Mouse (Mus musculus) kidney, postnatal 0 days (tissue): ENCODE measurements at regions not wholly inside any gene's neighbourhood (a gene's known extent, or its start where the extent isn't known, plus 50 kb on each side); places are given as distances from the start of the nearest gene placed in this dataset.

Experiments used
- ATAC-seq: fragments of 200-750 bp; cut with Nextera tagmentation; replicated peaks from 2 replicates; pipeline ENCODE4 v1.8.0; 2017; ENCODE audit warnings: low read depth, moderate number of reproducible peaks, moderate TSS enrichment, moderate library complexity; ENCODE audit not compliant: low FRiP score
- DNase-seq: peaks from one replicate; pipeline ENCODE4 v3.0.0-alpha.2; 2016; ENCODE audit warnings: low spot score
- H3K27ac ChIP-seq: fragments of 300-500 bp; sonication (generic); 2 replicates; pipeline ENCODE4 v1.5.1; 2014; ENCODE audit warnings: mild to moderate bottlenecking
- H3K27me3 ChIP-seq: fragments of 300-500 bp; sonication (generic); 2 replicates; pipeline ENCODE4 v1.6.1; 2014; ENCODE audit warnings: low read length, mixed read lengths; ENCODE audit not compliant: insufficient read depth
- H3K36me3 ChIP-seq: fragments of 300-500 bp; sonication (generic); 2 replicates; pipeline ENCODE4 v1.6.1; 2014; ENCODE audit warnings: low read length, mixed read lengths; ENCODE audit not compliant: insufficient read depth
- H3K4me1 ChIP-seq: fragments of 300-500 bp; sonication (generic); replicated peaks from 2 replicates; pipeline ENCODE4 v1.6.1; 2014; ENCODE audit warnings: antibody characterized with exemption, low read length, mixed read lengths; ENCODE audit not compliant: insufficient read depth
- H3K4me2 ChIP-seq: fragments of 300-500 bp; sonication (generic); 2 replicates; pipeline ENCODE4 v1.6.1; 2014; ENCODE audit warnings: mild to moderate bottlenecking, low read length, moderate library complexity, mixed read lengths
- H3K4me3 ChIP-seq: fragments of 300-500 bp; sonication (generic); replicated peaks from 2 replicates; pipeline ENCODE4 v1.5.1; 2014; ENCODE audit warnings: low read depth, low read length
- H3K9ac ChIP-seq: fragments of 300-500 bp; sonication (generic); 2 replicates; pipeline ENCODE4 v1.6.1; 2014; ENCODE audit warnings: low read depth, low read length
- H3K9me3 ChIP-seq: fragments of 300-500 bp; sonication (generic); replicated peaks from 2 replicates; pipeline ENCODE4 v1.6.1; 2016; ENCODE audit warnings: low read length, inconsistent platforms, mixed read lengths
- CTCF ChIP-seq: IDR thresholded peaks from 2 replicates; pipeline ENCODE4 v1.5.1; 2016; ENCODE audit warnings: antibody characterized with exemption, low read depth, mild to moderate bottlenecking, moderate library complexity
- WGBS: fragments of 180-500 bp; shearing (Covaris S2); extraction: QIAGEN DNeasy Blood & Tissue Kit; methylation state at CpG from one replicate; pipeline ENCODE4 v1.1.7; 2014; 5-methylcytosine and 5-hydroxymethylcytosine counted together

DNA sequence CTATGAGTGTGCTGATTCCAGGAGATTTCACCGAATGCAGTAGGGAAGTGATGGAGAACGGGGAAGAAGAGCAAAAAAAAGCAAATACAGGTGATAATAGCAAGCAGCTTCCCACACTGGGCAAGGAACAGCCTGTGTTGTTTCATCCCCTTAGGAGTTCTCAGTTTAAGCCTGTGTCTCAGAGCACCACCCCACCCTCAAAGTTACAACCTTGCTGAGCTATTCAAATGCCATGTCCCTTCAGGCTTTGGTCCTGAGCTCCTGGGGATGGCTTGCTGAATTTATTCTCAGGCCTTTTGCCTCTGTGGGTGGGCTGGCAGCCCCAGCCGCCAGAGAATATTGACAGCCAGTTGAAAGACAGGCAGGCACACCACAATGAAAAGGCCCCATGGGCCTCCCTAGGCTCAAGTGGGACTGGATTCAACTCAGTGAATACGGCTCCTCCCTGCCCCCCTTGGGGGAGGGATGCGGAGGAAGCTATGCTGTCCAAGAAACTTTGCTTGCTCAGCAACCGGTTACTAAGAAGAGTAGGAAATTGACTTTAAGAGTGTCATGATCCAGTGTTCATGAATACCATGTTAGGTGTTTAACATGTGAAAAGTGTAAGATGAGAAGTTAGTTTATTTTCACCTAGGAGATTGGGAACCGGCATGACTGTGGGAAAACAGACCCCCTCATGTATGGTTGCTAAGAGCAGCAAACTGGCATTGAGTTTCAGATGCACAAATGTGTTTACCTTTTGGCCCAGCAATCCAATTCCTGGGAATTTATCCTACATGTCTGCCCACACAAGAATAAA lies 142.5 kb upstream of the Egfl6 start:
- Histone ChIP-seq H3K36me3 (no peaks in the 10 kb centered on the region), H3K4me1 (no peaks in the 10 kb centered on the region), H3K27ac (no peak overlapping the region), H3K4me2 (no peak overlapping the region), H3K27me3 (no peaks in the 10 kb centered on the region), H3K9me3 (no peaks in the 10 kb centered on the region), H3K4me3 (no peak overlapping the region), H3K9ac (no peak overlapping the region)
- TF ChIP-seq CTCF, result no peak
- WGBS, result 56% methylated on average over 7 of the region's 7 CpGs
- ATAC-seq (no peak), DNase-seq (peak; percentile 8)

- no peaks in the 10 kb centered on the region for H3K4me1 ChIP-seq
- TF ChIP-seq CTCF, result no peak
- 66% methylated on average over 6 of the region's 6 CpGs for WGBS
- H3K9ac ChIP-seq, result no peak overlapping the region
- H3K36me3 ChIP-seq, result no peaks in the 10 kb centered on the region
- no peak overlapping the region for H3K4me3 ChIP-seq
- H3K27ac ChIP-seq, result no peak overlapping the region
- no peak overlapping the region for H3K4me2 ChIP-seq
- no peaks in the 10 kb centered on the region for H3K27me3 ChIP-seq
- ATAC-seq (no peak), DNase-seq (peak; percentile 39)
- no peaks in the 10 kb centered on the region for H3K9me3 ChIP-seq
Observed at GRCm38 (mm10) chrX:166725761-166726503, 140.4 kb upstream of the Egfl6 start.

DNA sequence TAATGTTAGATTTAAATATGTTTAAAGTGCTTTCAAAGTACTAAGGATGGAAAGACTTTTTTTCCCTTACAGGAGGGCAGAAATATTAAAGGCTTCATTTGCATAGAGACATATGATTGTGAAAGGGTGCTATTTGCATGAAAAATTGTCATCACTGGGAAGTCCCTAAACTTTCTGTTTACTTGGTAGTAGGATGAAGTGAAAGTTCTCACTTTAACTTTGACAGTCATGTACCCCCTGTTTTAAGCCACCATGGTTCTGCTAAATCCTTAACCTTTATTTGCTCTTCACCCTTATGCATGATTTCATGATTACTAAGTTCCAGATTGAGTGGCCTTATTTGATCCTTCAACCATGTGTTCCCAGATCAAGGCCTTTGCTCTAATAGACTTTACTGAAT lies 132.6 kb upstream of the Egfl6 start:
- DNase-seq (no peak), ATAC-seq (no peak)
- Histone ChIP-seq H3K4me2 (no peak overlapping the region), H3K9me3 (no peaks in the 10 kb centered on the region), H3K4me1 (no peaks in the 10 kb centered on the region), H3K4me3 (no peak overlapping the region), H3K27ac (no peak overlapping the region), H3K9ac (no peak overlapping the region), H3K27me3 (no peaks in the 10 kb centered on the region), H3K36me3 (no peaks in the 10 kb centered on the region)
- no peak for TF ChIP-seq CTCF

DNA sequence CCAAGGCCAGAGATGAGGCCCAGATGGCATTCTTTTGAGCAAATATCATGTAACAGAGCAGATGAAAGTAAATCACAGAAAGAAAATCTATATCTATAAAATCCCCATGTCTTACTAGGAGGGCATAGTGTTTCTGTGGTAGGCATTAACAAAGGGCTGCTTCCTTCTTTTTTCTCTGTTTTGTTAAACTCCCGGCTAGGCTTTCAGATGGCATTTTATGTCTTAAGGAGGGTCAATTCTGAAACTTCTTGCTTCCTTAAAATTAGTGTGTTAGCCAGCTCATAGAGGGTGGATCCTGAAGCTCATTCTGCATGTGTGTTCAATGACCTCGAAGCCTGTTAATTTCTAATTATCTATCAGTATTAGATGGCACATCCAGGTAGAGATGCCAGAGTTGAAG lies 123.8 kb upstream of the Egfl6 start:
- H3K36me3 ChIP-seq, result no peaks in the 10 kb centered on the region
- H3K4me3 ChIP-seq, result no peak overlapping the region
- no peak overlapping the region for H3K27ac ChIP-seq
- no peaks in the 10 kb centered on the region for H3K4me1 ChIP-seq
- WGBS, result 66% methylated on average over 2 of the region's 2 CpGs
- H3K4me2 ChIP-seq, result no peak overlapping the region
- no peak for ATAC-seq
- no peak for DNase-seq
- H3K9ac ChIP-seq, result no peak overlapping the region
- no peak for TF ChIP-seq CTCF
- H3K9me3 ChIP-seq, result no peaks in the 10 kb centered on the region
- no peaks in the 10 kb centered on the region for H3K27me3 ChIP-seq

- Histone ChIP-seq H3K27ac (no peak overlapping the region), H3K36me3 (no peaks in the 10 kb centered on the region), H3K27me3 (no peaks in the 10 kb centered on the region), H3K9me3 (no peaks in the 10 kb centered on the region), H3K9ac (no peak overlapping the region), H3K4me3 (no peak overlapping the region), H3K4me1 (no peaks in the 10 kb centered on the region), H3K4me2 (no peak overlapping the region)
- no peak for TF ChIP-seq CTCF
- DNase-seq, result no peak
- ATAC-seq, result no peak
- 36% methylated on average over 1 of the region's 1 CpGs for WGBS
Observed at GRCm38 (mm10) chrX:166708106-166708505, 122.6 kb upstream of the Egfl6 start.

- no peak overlapping the region for H3K27ac ChIP-seq
- H3K4me1 ChIP-seq, result no peaks in the 10 kb centered on the region
- H3K27me3 ChIP-seq, result no peaks in the 10 kb centered on the region
- no peaks in the 10 kb centered on the region for H3K9me3 ChIP-seq
- peak; percentile 11 for DNase-seq
- no peak for TF ChIP-seq CTCF
- ATAC-seq, result no peak
- no peaks in the 10 kb centered on the region for H3K36me3 ChIP-seq
- WGBS, result 67% methylated on average over 1 of the region's 1 CpGs
- H3K4me3 ChIP-seq, result no peak overlapping the region
- H3K4me2 ChIP-seq, result no peak overlapping the region
- no peak overlapping the region for H3K9ac ChIP-seq
Observed at GRCm38 (mm10) chrX:166707029-166707428, 121.5 kb upstream of the Egfl6 start.
